Mouse (Mus musculus) layer of hippocampus, adult 9-10 months (tissue): ENCODE results near the gene Rps27.

ENCODE experiments used
- DNase-seq: peaks from one replicate; pipeline ENCODE4 v3.0.0; 2022; ENCODE audit warnings: low spot score

Rps27 gene

DNA sequence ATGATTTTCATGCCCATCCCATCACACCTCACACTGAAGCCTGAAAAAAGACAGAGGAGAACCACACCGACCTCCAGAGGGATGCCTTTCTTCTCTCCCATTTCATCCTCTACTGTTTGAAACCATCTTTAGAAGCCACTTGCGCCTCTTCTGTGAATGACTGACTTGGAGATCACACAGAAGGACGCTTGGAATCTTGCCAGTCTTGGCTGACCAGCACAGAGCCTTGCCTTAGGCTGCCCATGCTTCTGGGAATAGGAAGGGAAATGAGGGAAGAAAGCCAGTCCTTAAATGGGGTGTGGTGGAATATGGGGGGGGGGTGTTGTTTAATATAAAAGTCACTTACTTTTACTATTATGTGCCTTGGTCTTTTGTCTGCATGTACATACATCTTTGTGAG is 29.9 kb downstream of the Rps27 start:
- DNase-seq: no peak

DNA sequence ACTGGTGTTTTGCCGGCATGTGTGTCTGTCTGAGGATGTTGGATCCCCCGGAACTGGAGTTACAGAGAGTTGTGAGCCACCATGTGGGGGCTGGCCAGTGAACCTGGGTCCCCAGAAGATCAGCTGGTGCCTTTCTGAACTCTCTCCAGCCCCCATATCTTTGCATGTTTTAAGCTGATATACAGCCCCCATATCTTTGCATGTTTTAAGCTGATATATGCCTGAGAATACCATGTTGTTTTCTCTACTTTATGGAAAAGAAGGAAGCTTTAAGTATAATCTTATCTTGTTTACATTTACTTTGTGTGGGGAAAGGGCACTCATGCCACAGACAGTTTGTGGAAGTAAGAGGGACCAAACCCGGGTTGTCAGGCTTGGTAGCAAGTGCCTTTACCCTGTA is 33.9 kb downstream of the Rps27 start:
- DNase-seq: no peak
